Comparison of ENCODE assay signal across 27 mouse cellular contexts in the genomic region with DNA sequence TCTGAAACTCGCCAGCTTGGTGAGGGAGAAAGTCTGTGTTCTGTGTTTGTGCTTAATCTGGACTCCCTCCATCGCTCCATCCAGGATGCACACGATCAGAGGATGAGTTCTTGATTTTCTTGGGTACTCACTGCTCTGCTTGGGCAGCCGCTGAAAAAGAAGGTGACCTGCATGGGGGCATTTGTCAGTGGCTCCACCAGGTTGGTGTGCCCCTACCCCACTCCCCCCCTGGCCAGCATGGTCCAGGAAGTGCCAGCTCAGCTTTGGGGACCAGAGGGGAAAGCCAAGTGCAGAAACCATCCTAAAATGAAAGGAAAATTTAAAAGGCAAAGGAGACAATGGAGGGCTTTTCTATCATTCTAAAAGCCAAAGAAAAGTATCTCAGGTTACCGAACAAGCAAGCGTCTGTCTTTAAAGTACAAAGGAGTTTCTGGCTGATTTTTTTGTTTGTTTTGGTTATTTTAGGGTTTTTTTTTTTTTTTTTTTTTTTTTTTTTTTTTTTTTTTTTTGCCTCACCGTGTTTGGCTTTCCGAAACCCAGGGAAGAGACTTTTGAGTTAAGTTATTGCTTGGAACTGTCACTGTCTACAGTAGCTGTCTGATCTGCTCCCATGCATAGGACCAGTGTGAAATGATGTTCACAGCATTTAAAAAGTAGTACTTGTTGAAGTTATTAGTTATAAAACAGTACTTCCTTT. TPM values are rescaled to one million over a fixed set of nuclear protein-coding genes. Genes with fewer than 3 reads are reported as not detected.
A peak's percentile ranks its signal among the peaks of the same experiment; 100 is the strongest.
DNase-seq lines count a peak whose midpoint lies in the region; ATAC-seq lines count a peak whose summit lies in the region.
"Had no signal": no experiment of that assay in that cellular context is flagged by ENCODE, and none has a peak within 500 bp of the region (broad histone marks: within the 10 kb centered on the region; RNA-seq: fewer than 3 reads in every experiment).

No protein-coding gene starts in this region.

- ATAC-seq in hindbrain, embryonic 11.5 days (ENCODE audit: low FRiP score) = no peak
- no peak for ATAC-seq in hindbrain, embryonic 16.5 days
- ATAC-seq in neural tube, embryonic 15.5 days (ENCODE audit: low FRiP score) = no peak
- ATAC-seq: CD4-positive, CD25-positive, alpha-beta regulatory T cell, adult 4 months; forebrain, embryonic 13.5 days; forebrain, postnatal 0 days; Patski had no signal

- H3K36me3 ChIP-seq in hindbrain, embryonic 11.5 days (ENCODE audit: control insufficient read depth, insufficient read depth, low read length) = no peaks in the 10 kb centered on the region
- no peaks in the 10 kb centered on the region for H3K36me3 ChIP-seq in hindbrain, embryonic 16.5 days (ENCODE audit: control insufficient read depth, insufficient read depth, low read length)
- H3K36me3 ChIP-seq in neural tube, embryonic 15.5 days = no peaks in the 10 kb centered on the region
- no peaks in the 10 kb centered on the region for H3K36me3 ChIP-seq in limb, embryonic 10.5 days
- H3K36me3 ChIP-seq: forebrain, embryonic 10.5 days; G1E; heart, embryonic 12.5 days; heart, embryonic 15.5 days; hindbrain, embryonic 13.5 days had no signal

- DNase-seq in hindbrain, embryonic 11.5 days (ENCODE audit: low spot score) = peak; percentile 31
- peak; percentile 49 for DNase-seq in neural tube, embryonic 10.5 days (ENCODE audit: extremely low spot score, low spot score)
- peak; percentile 42 for DNase-seq in limb, embryonic 10.5 days (ENCODE audit: low spot score)
- DNase-seq in right cerebral cortex, postnatal 25 days = no peak
- DNase-seq: adrenal gland, postnatal 10 days; adrenal gland, postnatal 36 days; cerebellum, adult 18-20 months; cerebellum, adult 9-10 months; cerebellum, postnatal 14 days; forebrain, postnatal 0 days; gastrocnemius, adult 2 months; gastrocnemius, postnatal 14 days; heart, adult 18-20 months; heart, postnatal 10 days; heart, postnatal 4 days had no signal

- H3K4me2 ChIP-seq in hindbrain, embryonic 11.5 days (replicated peaks; ENCODE audit: low read depth, low read length) = no peak overlapping the region
- H3K4me2 ChIP-seq in hindbrain, embryonic 16.5 days (ENCODE audit: low read length) = no peak overlapping the region
- H3K4me2 ChIP-seq in neural tube, embryonic 15.5 days = no peak overlapping the region
- H3K4me2 ChIP-seq: forebrain, embryonic 13.5 days; heart, embryonic 12.5 days; heart, embryonic 15.5 days; hindbrain, embryonic 13.5 days had no signal

- H3K9ac ChIP-seq in hindbrain, embryonic 11.5 days (ENCODE audit: low read depth, low read length) = no peak overlapping the region
- no peak overlapping the region for H3K9ac ChIP-seq in hindbrain, embryonic 16.5 days (ENCODE audit: low read depth, low read length)
- no peak overlapping the region for H3K9ac ChIP-seq in neural tube, embryonic 15.5 days (replicated peaks)
- H3K9ac ChIP-seq: forebrain, embryonic 13.5 days; forebrain, postnatal 0 days; heart, embryonic 12.5 days; heart, embryonic 15.5 days; hindbrain, embryonic 13.5 days had no signal

- 8% methylated on average over 8 of the region's 8 CpGs for WGBS in hindbrain, embryonic 11.5 days
- WGBS in hindbrain, embryonic 16.5 days = 6% methylated on average over 8 of the region's 8 CpGs
- WGBS in neural tube, embryonic 15.5 days = 9% methylated on average over 8 of the region's 8 CpGs
- WGBS in limb, embryonic 10.5 days = 9% methylated on average over 8 of the region's 8 CpGs

- no peak overlapping the region for H3K4me3 ChIP-seq in hindbrain, embryonic 11.5 days (ENCODE audit: low read depth, low read length)
- no peak overlapping the region for H3K4me3 ChIP-seq in hindbrain, embryonic 16.5 days (ENCODE audit: low read length)
- H3K4me3 ChIP-seq in neural tube, embryonic 15.5 days (replicated peaks) = no peak overlapping the region
- H3K4me3 ChIP-seq in limb, embryonic 10.5 days = no peak overlapping the region
- H3K4me3 ChIP-seq: forebrain, embryonic 10.5 days; forebrain, embryonic 13.5 days; gastrocnemius, adult 2 months; heart, embryonic 12.5 days; heart, embryonic 15.5 days; hindbrain, embryonic 13.5 days had no signal

- no peaks in the 10 kb centered on the region for H3K9me3 ChIP-seq in hindbrain, embryonic 11.5 days (ENCODE audit: control insufficient read depth, low read length)
- H3K9me3 ChIP-seq in hindbrain, embryonic 16.5 days (ENCODE audit: control insufficient read depth, low read length) = no peaks in the 10 kb centered on the region
- no peaks in the 10 kb centered on the region for H3K9me3 ChIP-seq in neural tube, embryonic 15.5 days (replicated peaks)
- no peaks in the 10 kb centered on the region for H3K9me3 ChIP-seq in limb, embryonic 10.5 days (replicated peaks)
- H3K9me3 ChIP-seq: forebrain, embryonic 10.5 days; forebrain, embryonic 13.5 days; heart, embryonic 12.5 days; heart, embryonic 15.5 days; hindbrain, embryonic 13.5 days had no signal

- H3K4me1 ChIP-seq in hindbrain, embryonic 11.5 days (replicated peaks; ENCODE audit: control insufficient read depth, insufficient read depth, low read length) = 0 out of 2 replicates have a peak, but pooled peaks cover 5% of the 10 kb centered on the region
- H3K4me1 ChIP-seq in hindbrain, embryonic 16.5 days (ENCODE audit: control insufficient read depth, insufficient read depth, low read depth, low read length) = no peaks in the 10 kb centered on the region
- H3K4me1 ChIP-seq in neural tube, embryonic 15.5 days = no peaks in the 10 kb centered on the region
- peaks cover 14% of the 10 kb centered on the region for H3K4me1 ChIP-seq in limb, embryonic 10.5 days
- H3K4me1 ChIP-seq: forebrain, embryonic 13.5 days; heart, embryonic 15.5 days; hindbrain, embryonic 13.5 days had no signal

- no peak overlapping the region for H3K27ac ChIP-seq in hindbrain, embryonic 11.5 days (ENCODE audit: low read depth, low read length)
- H3K27ac ChIP-seq in hindbrain, embryonic 16.5 days (ENCODE audit: low read depth, low read length) = no peak overlapping the region
- no peak overlapping the region for H3K27ac ChIP-seq in neural tube, embryonic 15.5 days (replicated peaks)
- H3K27ac ChIP-seq in limb, embryonic 10.5 days = no peak overlapping the region
- H3K27ac ChIP-seq: forebrain, embryonic 10.5 days; forebrain, embryonic 13.5 days; gastrocnemius, adult 2 months; heart, embryonic 15.5 days; hindbrain, embryonic 13.5 days had no signal

- H3K27me3 ChIP-seq in hindbrain, embryonic 11.5 days (ENCODE audit: control insufficient read depth, insufficient read depth, low read length) = peaks cover 79% of the 10 kb centered on the region
- H3K27me3 ChIP-seq in hindbrain, embryonic 16.5 days (replicated peaks; ENCODE audit: control insufficient read depth, insufficient read depth, low read length) = peaks cover 63% of the 10 kb centered on the region
- peaks cover 78% of the 10 kb centered on the region for H3K27me3 ChIP-seq in neural tube, embryonic 15.5 days (replicated peaks)
- peaks cover 85% of the 10 kb centered on the region for H3K27me3 ChIP-seq in limb, embryonic 10.5 days (ENCODE audit: low read depth, poor library complexity, severe bottlenecking)

RNA-seq across cellular contexts. Expression of gene Pax1, which starts 13.4 kb away (rescaled TPM):
- polyA plus RNA-seq in hindbrain, embryonic 11.5 days (2014; fragmentation: Nextera tagmentation; extraction: Ambion mirVana) = 1.9 and 2.5 TPM in 2 replicates
- 0.07 TPM in 1 of 2 replicates, not detected in the other for polyA plus RNA-seq in hindbrain, embryonic 16.5 days (2015; fragmentation: Nextera tagmentation; extraction: Ambion mirVana)
- polyA plus RNA-seq in neural tube, embryonic 15.5 days (2015; fragmentation: Nextera tagmentation; extraction: Ambion mirVana) = 0.74 and 20.4 TPM in 2 replicates
- 2.5 and 10.8 TPM in 2 replicates for polyA plus RNA-seq in limb, embryonic 10.5 days (2016; fragmentation: Nextera tagmentation; extraction: Ambion mirVana)
- polyA plus RNA-seq: C2C12; CD4-positive, CD25-positive, alpha-beta regulatory T cell, adult 4 months; forebrain, embryonic 13.5 days; forebrain, postnatal 0 days; G1E; heart, embryonic 12.5 days; intestine, embryonic 14.5 days; Patski had no signal
